Mouse (Mus musculus): Measurements from ENCODE around the gene Klhl22. TPM values are rescaled to one million over a fixed set of nuclear protein-coding genes. Genes with fewer than 3 reads are reported as not detected.
"Not testable (repeated sequence)": the region's sequence is repeated elsewhere in the genome, so short reads cannot be mapped to it uniquely, and the experiment has no call there.

Gene Klhl22
- polyA plus RNA-seq, 1 experiment, result 50.9 TPM

DNA sequence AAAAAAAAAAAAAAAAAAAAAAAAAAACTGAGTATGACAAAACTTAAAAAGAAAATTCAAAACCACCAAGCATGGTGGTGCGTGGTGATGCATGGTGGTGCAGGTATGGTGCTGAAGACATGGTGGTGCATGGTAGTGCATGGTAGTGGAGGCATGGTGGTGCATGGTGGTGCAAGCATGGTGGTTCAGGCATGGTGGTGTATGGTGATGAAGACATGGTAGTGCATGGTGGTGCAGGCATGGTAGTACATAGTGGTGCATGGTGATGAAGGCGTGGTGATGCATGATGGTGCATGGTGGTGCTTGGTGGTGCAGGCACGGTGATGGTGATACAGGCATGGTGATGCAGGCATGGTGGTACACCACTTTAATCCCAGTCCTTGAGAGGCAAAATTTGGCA, 35.0 kb upstream of the Klhl22 start:
- TF ChIP-seq CTCF (conservative IDR thresholded peaks at IDR 0.05; ENCODE audit: insufficient read depth, insufficient read length, low read depth, low read length) (no peak), POLR2A (IDR thresholded peaks at IDR 0.05; ENCODE audit: low read depth, low read length) (no peak)

DNA sequence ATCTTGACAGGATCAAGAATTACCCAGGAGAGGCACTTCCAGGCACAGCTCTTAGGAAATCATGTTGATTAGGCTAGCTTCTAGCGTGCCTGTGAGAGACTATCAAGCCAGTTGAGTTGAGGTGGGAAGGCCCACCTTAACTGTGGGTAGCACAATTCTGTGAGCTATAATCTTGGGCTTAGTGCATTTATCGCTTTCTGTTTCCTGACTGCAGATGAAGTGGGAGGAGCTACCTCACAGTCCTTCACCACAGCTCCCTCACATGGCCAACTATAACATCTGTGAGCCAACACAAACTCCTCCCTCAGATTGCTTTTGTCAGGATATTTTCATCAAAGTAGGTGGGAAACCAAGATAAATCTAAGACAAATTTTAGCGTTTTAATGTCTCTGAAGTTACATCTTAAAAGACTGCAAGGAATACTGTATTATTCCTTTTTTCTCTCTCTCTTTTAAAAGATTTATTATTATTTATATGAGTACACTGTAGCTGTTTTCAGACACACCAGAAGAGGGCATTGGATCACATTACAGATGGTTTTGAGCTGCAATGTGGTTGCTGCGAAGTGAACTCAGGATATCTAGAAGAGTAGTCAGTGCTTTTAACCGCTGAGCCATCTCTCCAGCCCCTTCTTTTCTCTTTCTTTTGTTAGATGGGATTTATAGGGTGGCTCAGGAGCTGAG, 32.1 kb upstream of the Klhl22 start:
- Histone ChIP-seq H3K27me3 (replicated peaks; ENCODE audit: control insufficient read depth, insufficient read depth, low read length) (no peaks in the 10 kb centered on the region), H3K4me1 (ENCODE audit: control insufficient read depth, insufficient read depth, low read length) (no peaks in the 10 kb centered on the region), H3K4me3 (ENCODE audit: insufficient read depth, low read depth, low read length) (peak overlapping the region; percentile 9; the same call in 1 of the 2 replicates), H3K36me3 (ENCODE audit: control insufficient read depth, insufficient read depth, low read length) (no peaks in the 10 kb centered on the region), H3K27ac (ENCODE audit: insufficient read depth, low read depth, low read length) (no peak overlapping the region)
- 14% methylated on average over 5 of the region's 5 CpGs for WGBS
- TF ChIP-seq POLR2A (IDR thresholded peaks at IDR 0.05; ENCODE audit: low read depth, low read length), result no peak
- peak; percentile 78 for TF ChIP-seq CTCF (conservative IDR thresholded peaks at IDR 0.05; ENCODE audit: insufficient read depth, insufficient read length, low read depth, low read length)
- DNase-seq, result peak; percentile 72

More for the DNA sequence above, 35.0 kb upstream of the Klhl22 start:
- Histone ChIP-seq H3K4me1 (ENCODE audit: control insufficient read depth, insufficient read depth, low read length) (peaks cover 11% of the 10 kb centered on the region), H3K4me3 (ENCODE audit: insufficient read depth, low read depth, low read length) (no peak overlapping the region), H3K36me3 (ENCODE audit: control insufficient read depth, insufficient read depth, low read length) (no peaks in the 10 kb centered on the region), H3K27ac (ENCODE audit: insufficient read depth, low read depth, low read length) (no peak overlapping the region), H3K27me3 (replicated peaks; ENCODE audit: control insufficient read depth, insufficient read depth, low read length) (no peaks in the 10 kb centered on the region)
- DNase-seq, result no peak
- WGBS, result 97% methylated on average over 3 of the region's 3 CpGs

DNA sequence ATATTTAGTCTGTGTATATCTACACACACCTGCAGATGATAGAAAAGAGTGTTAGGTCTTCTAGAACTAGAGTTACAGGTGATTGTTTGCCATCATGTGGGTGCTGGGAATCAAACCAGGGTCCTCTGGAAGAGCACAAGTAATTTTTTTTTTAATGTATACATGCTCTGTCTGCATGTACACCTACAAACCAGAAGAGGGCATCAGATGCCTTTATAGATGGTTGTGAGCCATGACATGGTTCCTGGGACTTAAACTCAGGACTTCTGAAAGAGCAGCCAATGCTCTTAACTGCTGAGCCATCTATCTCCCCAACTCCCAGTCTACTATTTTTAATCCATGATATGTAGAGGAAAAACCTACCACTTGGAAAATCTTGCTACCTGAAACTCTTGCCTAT, 29.4 kb upstream of the Klhl22 start:
- Histone ChIP-seq H3K27ac (ENCODE audit: insufficient read depth, low read depth, low read length) (no peak overlapping the region), H3K4me3 (ENCODE audit: insufficient read depth, low read depth, low read length) (no peak overlapping the region), H3K27me3 (replicated peaks; ENCODE audit: control insufficient read depth, insufficient read depth, low read length) (no peaks in the 10 kb centered on the region), H3K36me3 (ENCODE audit: control insufficient read depth, insufficient read depth, low read length) (no peaks in the 10 kb centered on the region), H3K4me1 (ENCODE audit: control insufficient read depth, insufficient read depth, low read length) (no peaks in the 10 kb centered on the region)
- DNase-seq, result no peak
- TF ChIP-seq POLR2A (IDR thresholded peaks at IDR 0.05; ENCODE audit: low read depth, low read length) (no peak), CTCF (conservative IDR thresholded peaks at IDR 0.05; ENCODE audit: insufficient read depth, insufficient read length, low read depth, low read length) (no peak)

DNA sequence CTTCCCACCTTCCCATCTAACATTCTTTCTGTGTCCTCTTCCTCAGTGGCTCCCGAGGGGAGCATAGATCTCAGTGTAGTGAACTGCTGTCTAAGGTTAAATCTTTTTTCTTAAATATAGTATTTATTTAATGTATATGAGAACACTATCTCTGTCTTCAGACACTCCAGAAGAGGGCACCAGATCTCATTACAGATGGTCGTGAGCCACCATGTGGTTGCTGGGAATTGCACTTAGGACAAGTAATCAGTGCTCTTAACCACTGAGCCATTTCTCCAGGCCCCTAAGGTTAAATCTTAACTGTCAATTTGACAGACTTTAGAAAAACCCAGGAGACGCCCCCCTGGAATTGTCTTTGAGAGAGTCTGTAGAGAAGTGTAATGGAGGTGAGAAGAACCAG, 27.4 kb upstream of the Klhl22 start:
- H3K27ac ChIP-seq (ENCODE audit: insufficient read depth, low read depth, low read length), result no peak overlapping the region
- WGBS, result 46% methylated on average over 3 of the region's 3 CpGs
- DNase-seq, result no peak
- no peaks in the 10 kb centered on the region for H3K27me3 ChIP-seq (replicated peaks; ENCODE audit: control insufficient read depth, insufficient read depth, low read length)
- H3K4me1 ChIP-seq (ENCODE audit: control insufficient read depth, insufficient read depth, low read length), result no peaks in the 10 kb centered on the region
- no peak overlapping the region for H3K4me3 ChIP-seq (ENCODE audit: insufficient read depth, low read depth, low read length)
- H3K36me3 ChIP-seq (ENCODE audit: control insufficient read depth, insufficient read depth, low read length), result no peaks in the 10 kb centered on the region
- TF ChIP-seq POLR2A (IDR thresholded peaks at IDR 0.05; ENCODE audit: low read depth, low read length), result no peak
- no peak for TF ChIP-seq CTCF (conservative IDR thresholded peaks at IDR 0.05; ENCODE audit: insufficient read depth, insufficient read length, low read depth, low read length)

DNA sequence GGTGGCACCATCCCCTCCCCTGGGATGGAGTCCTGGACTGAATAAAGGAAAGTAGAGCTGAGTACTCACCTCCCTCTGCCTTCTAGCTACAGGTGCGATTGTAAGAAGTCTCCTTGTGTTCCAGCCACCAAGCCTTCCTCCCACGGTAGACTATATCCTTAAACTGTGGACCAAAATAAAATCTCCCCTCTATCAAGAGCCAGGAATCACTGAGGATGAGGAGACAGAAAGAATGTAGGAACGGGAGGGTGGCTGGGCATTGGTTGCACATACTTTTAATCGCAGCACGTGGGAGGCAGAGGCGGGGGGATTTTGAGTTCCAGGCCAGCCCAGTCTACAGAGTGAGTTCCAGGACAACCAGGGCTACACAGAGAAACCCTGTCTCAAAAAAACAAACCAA, 27.0 kb upstream of the Klhl22 start:
- WGBS, result 60% methylated on average over 6 of the region's 6 CpGs
- no peak for TF ChIP-seq POLR2A (IDR thresholded peaks at IDR 0.05; ENCODE audit: low read depth, low read length)
- TF ChIP-seq CTCF (conservative IDR thresholded peaks at IDR 0.05; ENCODE audit: insufficient read depth, insufficient read length, low read depth, low read length), result no peak

DNA sequence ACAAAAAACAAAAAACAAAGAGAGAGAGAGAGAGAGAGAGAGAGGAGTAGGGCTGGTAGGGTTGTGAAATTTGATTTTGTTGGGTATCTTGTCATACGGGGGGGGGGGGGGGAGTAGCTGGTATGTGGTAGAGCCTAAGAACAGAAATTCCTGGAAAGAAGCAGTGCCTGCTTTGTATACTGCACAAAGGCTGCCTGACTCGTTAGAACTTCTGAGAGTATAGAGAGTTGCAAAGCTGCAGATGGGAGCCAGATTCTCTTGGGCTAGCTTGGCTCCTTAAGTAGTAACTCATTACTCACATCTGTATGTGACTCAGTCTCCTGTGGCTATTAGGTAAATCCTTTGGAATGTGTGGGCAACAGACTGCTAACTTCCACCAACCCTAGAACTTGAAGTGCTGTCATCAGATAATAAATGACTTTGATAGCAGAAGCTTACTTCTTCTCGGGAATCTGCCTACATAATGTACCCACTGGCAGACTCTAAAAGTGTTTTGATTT, 26.5 kb upstream of the Klhl22 start, which contains the start of gene Med15:
Med15 (minus strand) TSS at position 51 of the 500 bp plus-strand sequence.
- H3K27me3 ChIP-seq (replicated peaks; ENCODE audit: control insufficient read depth, insufficient read depth, low read length), result no peaks in the 10 kb centered on the region
- H3K4me1 ChIP-seq (ENCODE audit: control insufficient read depth, insufficient read depth, low read length), result no peaks in the 10 kb centered on the region
- no peaks in the 10 kb centered on the region for H3K36me3 ChIP-seq (ENCODE audit: control insufficient read depth, insufficient read depth, low read length)
- no peak within 1 kb of the TSS for H3K27ac ChIP-seq (ENCODE audit: insufficient read depth, low read depth, low read length)
- DNase-seq, result no peak
- WGBS, result 25% methylated on average over 3 of the region's 3 CpGs
- H3K4me3 ChIP-seq (ENCODE audit: insufficient read depth, low read depth, low read length), result no peak within 1 kb of the TSS
- TF ChIP-seq POLR2A (IDR thresholded peaks at IDR 0.05; ENCODE audit: low read depth, low read length) (no peak), CTCF (conservative IDR thresholded peaks at IDR 0.05; ENCODE audit: insufficient read depth, insufficient read length, low read depth, low read length) (no peak)

More for the DNA sequence above, 27.0 kb upstream of the Klhl22 start:
- Histone ChIP-seq H3K27ac (ENCODE audit: insufficient read depth, low read depth, low read length) (no peak overlapping the region), H3K27me3 (replicated peaks; ENCODE audit: control insufficient read depth, insufficient read depth, low read length) (no peaks in the 10 kb centered on the region), H3K36me3 (ENCODE audit: control insufficient read depth, insufficient read depth, low read length) (no peaks in the 10 kb centered on the region), H3K4me1 (ENCODE audit: control insufficient read depth, insufficient read depth, low read length) (no peaks in the 10 kb centered on the region), H3K4me3 (ENCODE audit: insufficient read depth, low read depth, low read length) (no peak overlapping the region)
- no peak for DNase-seq

DNA sequence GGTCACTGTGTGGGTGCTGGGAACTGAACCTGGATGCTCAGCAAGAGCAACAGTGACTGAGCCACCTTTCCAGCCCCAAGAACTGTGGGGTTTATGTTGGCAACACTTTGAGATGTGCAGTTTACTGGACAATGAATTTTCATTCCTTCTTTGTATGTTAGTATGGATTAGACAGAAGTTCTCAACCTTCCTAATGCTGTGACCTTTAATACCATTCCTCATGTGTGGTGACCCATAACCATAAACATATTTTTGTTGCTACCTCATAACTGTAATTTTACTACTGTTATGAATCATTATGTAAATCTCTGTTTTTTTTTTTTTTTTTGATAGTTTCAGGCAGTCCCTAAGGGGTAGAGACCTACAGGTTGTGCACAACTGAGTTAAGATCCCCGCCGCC, 25.8 kb upstream of the Klhl22 start:
- no peaks in the 10 kb centered on the region for H3K4me1 ChIP-seq (ENCODE audit: control insufficient read depth, insufficient read depth, low read length)
- no peak overlapping the region for H3K4me3 ChIP-seq (ENCODE audit: insufficient read depth, low read depth, low read length)
- no peak for DNase-seq
- WGBS, result 58% methylated on average over 2 of the region's 2 CpGs
- no peak overlapping the region for H3K27ac ChIP-seq (ENCODE audit: insufficient read depth, low read depth, low read length)
- no peak for TF ChIP-seq CTCF (conservative IDR thresholded peaks at IDR 0.05; ENCODE audit: insufficient read depth, insufficient read length, low read depth, low read length)
- H3K27me3 ChIP-seq (replicated peaks; ENCODE audit: control insufficient read depth, insufficient read depth, low read length), result no peaks in the 10 kb centered on the region
- H3K36me3 ChIP-seq (ENCODE audit: control insufficient read depth, insufficient read depth, low read length), result no peaks in the 10 kb centered on the region

DNA sequence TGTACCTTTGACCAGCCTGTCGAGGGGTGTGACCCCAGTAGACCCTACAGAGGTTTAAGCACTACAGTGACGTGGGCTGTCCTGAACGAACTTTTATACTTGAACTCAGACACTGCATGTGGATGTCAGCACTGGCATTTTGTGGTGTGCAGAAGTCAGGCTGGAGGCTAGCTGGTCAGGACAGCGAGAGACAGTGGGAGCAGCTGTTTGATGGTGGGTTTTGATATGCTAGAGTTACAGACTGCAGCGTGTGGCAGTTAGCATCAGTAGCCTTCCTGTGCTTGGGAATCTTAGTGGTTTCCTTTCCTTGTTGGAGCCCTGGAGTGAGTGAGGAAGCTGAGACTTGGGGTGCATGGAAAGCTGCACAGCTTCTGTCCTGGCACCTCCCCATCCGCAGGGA, 24.5 kb upstream of the Klhl22 start:
- not testable (repeated sequence) for H3K27ac ChIP-seq (ENCODE audit: insufficient read depth, low read depth, low read length); H3K4me1 ChIP-seq (ENCODE audit: control insufficient read depth, insufficient read depth, low read length); H3K36me3 ChIP-seq (ENCODE audit: control insufficient read depth, insufficient read depth, low read length); DNase-seq; H3K4me3 ChIP-seq (ENCODE audit: insufficient read depth, low read depth, low read length); H3K27me3 ChIP-seq (replicated peaks; ENCODE audit: control insufficient read depth, insufficient read depth, low read length)
- WGBS, result 88% methylated on average over 6 of the region's 6 CpGs
